Mouse (Mus musculus) limb, embryonic 12.5 days (tissue): ENCODE results near the gene Atp6v1c2. TPM values are rescaled to one million over a fixed set of nuclear protein-coding genes. Genes with fewer than 3 reads are reported as not detected.

ENCODE experiments used
- microRNA-seq: library from miRNA; unstranded; fragments of <30 nt; microRNA quantifications from one replicate; pipeline ENCODE4, GENCODE M21; 2017
- polyA plus RNA-seq: library from polyadenylated mRNA; unstranded; fragments of >200 nt; fragmentation: Nextera tagmentation; extraction: Ambion mirVana; gene quantifications from 2 replicates; pipeline ENCODE4 v1.2.1, GENCODE M21; 2016

The Atp6v1c2 gene
- polyA plus RNA-seq, 1 experiment from 2014 or later, result 0.16 TPM

Small RNA genes within 50 kb of the gene (microRNA-seq; reads per million reads assigned to microRNA genes)
- gene Mir3066, result 19.5 reads per million, percentile 32 among the genes with 10 or more reads in this experiment

Other genes with a start within 250 kb of the Atp6v1c2 start
- gene Kcnf1, start 152.5 kb downstream of the Atp6v1c2 start, polyA plus RNA-seq, result 0.50 and 0.55 TPM in 2 replicates
- gene Pdia6, start 62.8 kb downstream of the Atp6v1c2 start, polyA plus RNA-seq, result 582 and 622 TPM in 2 replicates
- 30.8 and 33.5 TPM in 2 replicates for gene Nol10, start 19.1 kb upstream of the Atp6v1c2 start, polyA plus RNA-seq
- gene Odc1, start 215.4 kb upstream of the Atp6v1c2 start, polyA plus RNA-seq, result 245 and 254 TPM in 2 replicates